Mouse (Mus musculus) cerebellum, adult (tissue): ENCODE data around the gene Haus4.

Experiments used
- ATAC-seq: cut with Nextera tagmentation; 2 replicates; pipeline ENCODE4 v1.9.2; 2017; ENCODE audit warnings: mild to moderate bottlenecking, moderate library complexity, mixed read lengths; ENCODE audit not compliant: insufficient number of reproducible peaks, low FRiP score, low TSS enrichment

The Haus4 gene

GRCm38 (mm10) chr14:54553975-54554769, at the start of gene Haus4:
Gene Haus4, minus strand, starts transcription at chr14:54554616.
- ATAC-seq: peak; percentile 79

- no peak for ATAC-seq
These were observed 49.3 kb upstream of the Haus4 start for GRCm38 (mm10) chr14:54603686-54604085.

- ATAC-seq: peak; percentile 99
These were observed 48.7 kb upstream of the Haus4 start for GRCm38 (mm10) chr14:54603038-54603654.

- ATAC-seq: no peak
These were observed 48.2 kb upstream of the Haus4 start for GRCm38 (mm10) chr14:54602613-54603012.

GRCm38 (mm10) chr14:54601601-54602000, 47.2 kb upstream of the Haus4 start:
- ATAC-seq: no peak

GRCm38 (mm10) chr14:54597084-54597483, 42.7 kb upstream of the Haus4 start:
- ATAC-seq: no peak

GRCm38 (mm10) chr14:54594631-54595414, 40.4 kb upstream of the Haus4 start:
- ATAC-seq: no peak

- ATAC-seq: no peak
These were observed 39.6 kb upstream of the Haus4 start for GRCm38 (mm10) chr14:54594055-54594454.

GRCm38 (mm10) chr14:54592319-54592934, 38.0 kb upstream of the Haus4 start:
- no peak for ATAC-seq

- no peak for ATAC-seq
These were observed 36.6 kb upstream of the Haus4 start for GRCm38 (mm10) chr14:54591056-54591455.

GRCm38 (mm10) chr14:54583681-54584338, 29.4 kb upstream of the Haus4 start:
- no peak for ATAC-seq

GRCm38 (mm10) chr14:54582536-54582935, 28.1 kb upstream of the Haus4 start:
- ATAC-seq: no peak

- no peak for ATAC-seq
These were observed 25.2 kb upstream of the Haus4 start for GRCm38 (mm10) chr14:54579638-54580037.

- no peak for ATAC-seq
These were observed 23.6 kb upstream of the Haus4 start for GRCm38 (mm10) chr14:54578063-54578462.

GRCm38 (mm10) chr14:54577089-54577982, 22.9 kb upstream of the Haus4 start, which contains the start of gene Ajuba:
Gene Ajuba, minus strand, starts transcription at chr14:54577558.
- no peak for ATAC-seq

GRCm38 (mm10) chr14:54576241-54577088, 22.0 kb upstream of the Haus4 start:
- no peak for ATAC-seq

GRCm38 (mm10) chr14:54575631-54576030, 21.2 kb upstream of the Haus4 start:
- no peak for ATAC-seq

- no peak for ATAC-seq
These were observed 20.6 kb upstream of the Haus4 start for GRCm38 (mm10) chr14:54575031-54575430.
